Comparison of ENCODE assay signal across 8 mouse cellular contexts in genomic region chr2:92058936-92059335, GRCm38 (mm10). TPM values are rescaled to one million over a fixed set of nuclear protein-coding genes. Genes with fewer than 3 reads are reported as not detected.
DNase-seq lines count a peak whose midpoint lies in the region; ATAC-seq lines count a peak whose summit lies in the region.

No protein-coding gene starts in this region.

- peak overlapping the region; percentile 58 for H3K9ac ChIP-seq in heart, embryonic 12.5 days
- H3K9ac ChIP-seq in liver, embryonic 13.5 days = no peak overlapping the region

- no peak for DNase-seq in heart, postnatal 4 days
- peak; percentile 50 for DNase-seq in A20 (ENCODE audit: low read depth, low spot score)
- DNase-seq in liver, embryonic 13.5 days = no peak
- no peak for DNase-seq in left cerebral cortex, adult 9 months (ENCODE audit: low spot score in 2 of 2)
- no peak for DNase-seq in cerebellum, adult 8-10 months
- no peak for DNase-seq in left cerebral cortex, adult 18-20 months (ENCODE audit: low spot score in 2 of 2)

- peak overlapping the region; percentile 53 for H3K4me3 ChIP-seq in heart, embryonic 12.5 days
- peak overlapping the region; percentile 62 for H3K4me3 ChIP-seq in liver, embryonic 13.5 days (replicated peaks)

- no peaks in the 10 kb centered on the region for H3K9me3 ChIP-seq in heart, embryonic 12.5 days (replicated peaks)
- 0 out of 2 replicates have a peak, but pooled peaks cover 3% of the 10 kb centered on the region for H3K9me3 ChIP-seq in liver, embryonic 13.5 days (replicated peaks)

- peak overlapping the region; percentile 84 for H3K4me2 ChIP-seq in heart, embryonic 12.5 days
- H3K4me2 ChIP-seq in liver, embryonic 13.5 days = peak overlapping the region; percentile 82

- no peaks in the 10 kb centered on the region for H3K36me3 ChIP-seq in heart, embryonic 12.5 days
- H3K36me3 ChIP-seq in liver, embryonic 13.5 days = no peaks in the 10 kb centered on the region

- H3K27ac ChIP-seq in heart, embryonic 12.5 days (ENCODE audit: poor library complexity, severe bottlenecking) = no peak overlapping the region
- no peak overlapping the region for H3K27ac ChIP-seq in liver, embryonic 13.5 days

- ATAC-seq in heart, embryonic 12.5 days (ENCODE audit: insufficient number of reproducible peaks, low FRiP score) = no peak
- 0 out of 2 replicates have a peak, but pooled peaks have one; percentile 6 for ATAC-seq in erythroid progenitor cell, adult 5-6 weeks (replicated peaks; ENCODE audit: low FRiP score, poor library complexity, severe bottlenecking)
- ATAC-seq in liver, embryonic 13.5 days (ENCODE audit: low read depth) = no peak

- WGBS in heart, embryonic 12.5 days = 3% methylated on average over 11 of the region's 11 CpGs
- 3% methylated on average over 11 of the region's 11 CpGs for WGBS in liver, embryonic 13.5 days (ENCODE audit: insufficient replicate concordance)

- H3K27me3 ChIP-seq in heart, embryonic 12.5 days (replicated peaks) = peaks cover 25% of the 10 kb centered on the region
- H3K27me3 ChIP-seq in liver, embryonic 13.5 days = peaks cover 83% of the 10 kb centered on the region

- peaks cover 23% of the 10 kb centered on the region for H3K4me1 ChIP-seq in heart, embryonic 12.5 days (replicated peaks)
- H3K4me1 ChIP-seq in liver, embryonic 13.5 days (replicated peaks) = peaks cover 32% of the 10 kb centered on the region

RNA-seq across cellular contexts. Expression of gene Phf21a, which starts 34.0 kb away (rescaled TPM):
- polyA plus RNA-seq in heart, embryonic 12.5 days (2016; fragmentation: Nextera tagmentation; extraction: Ambion mirVana) = 21.1 and 21.5 TPM in 2 replicates
- total RNA-seq in heart, postnatal 4 days (2021) = 10 to 100 TPM; 38.1 to 41.5 TPM
- total RNA-seq in erythroid progenitor cell, adult 5-6 weeks (2015; ENCODE audit: low replicate concordance) = 27.0 and 41.5 TPM in 2 replicates
- total RNA-seq in erythroid progenitor cell, adult 5-6 weeks (2017; ENCODE audit: low replicate concordance) = 2.0 and 22.5 TPM in 2 replicates
- polyA plus RNA-seq in liver, embryonic 13.5 days (2015; fragmentation: Nextera tagmentation; extraction: Ambion mirVana) = 2.4 and 3.8 TPM in 2 replicates
- total RNA-seq in left cerebral cortex, adult 18-20 months (2021) = 100 to 1,000 TPM; 121 to 130 TPM

RNA-seq across cellular contexts. Expression of gene Creb3l1, which starts 34.6 kb away (rescaled TPM):
- polyA plus RNA-seq in heart, embryonic 12.5 days (2016; fragmentation: Nextera tagmentation; extraction: Ambion mirVana) = 6.1 and 6.7 TPM in 2 replicates
- 10 to 100 TPM; 16.9 to 18.5 TPM for total RNA-seq in heart, postnatal 4 days (2021)
- total RNA-seq in erythroid progenitor cell, adult 5-6 weeks (2015; ENCODE audit: low replicate concordance) = 1.4 TPM in 1 of 2 replicates, not detected in the other
- total RNA-seq in erythroid progenitor cell, adult 5-6 weeks (2017; ENCODE audit: low replicate concordance) = 0.08 and 0.51 TPM in 2 replicates
- polyA plus RNA-seq in liver, embryonic 13.5 days (2015; fragmentation: Nextera tagmentation; extraction: Ambion mirVana) = 1.1 and 1.4 TPM in 2 replicates
- total RNA-seq in left cerebral cortex, adult 18-20 months (2021) = 1 to 10 TPM; 2.3 to 2.6 TPM

Comparison
In these comparisons a context has a peak if more than half of its experiments do, and no peak if none do; other contexts are left out.
1. RNA of gene Creb3l1, which starts 34.6 kb away (total RNA-seq): 16.9 to 18.5 TPM in heart, postnatal 4 days; 2.3 to 2.6 TPM in left cerebral cortex, adult 18-20 months and 0.08 to 1.4 TPM in erythroid progenitor cell, adult 5-6 weeks; every median in the first group is over 4 times any median in the second.